Mouse (Mus musculus) spleen, adult 2 months (tissue): ENCODE data around the gene Fxr1.

Experiments used
- CTCF ChIP-seq: fragments of 200-500 bp; IDR thresholded peaks from 2 replicates; pipeline ENCODE4 v1.5.1; 2011; ENCODE audit warnings: mild to moderate bottlenecking, inconsistent platforms; ENCODE audit not compliant: insufficient read depth, insufficient read length, insufficient replicate concordance; ENCODE audit errors: extremely low read depth
- POLR2A ChIP-seq: fragments of 200-500 bp; IDR thresholded peaks from 2 replicates; pipeline ENCODE4 v1.6.1; 2011; ENCODE audit warnings: low read depth, low read length, inconsistent platforms

DNA sequence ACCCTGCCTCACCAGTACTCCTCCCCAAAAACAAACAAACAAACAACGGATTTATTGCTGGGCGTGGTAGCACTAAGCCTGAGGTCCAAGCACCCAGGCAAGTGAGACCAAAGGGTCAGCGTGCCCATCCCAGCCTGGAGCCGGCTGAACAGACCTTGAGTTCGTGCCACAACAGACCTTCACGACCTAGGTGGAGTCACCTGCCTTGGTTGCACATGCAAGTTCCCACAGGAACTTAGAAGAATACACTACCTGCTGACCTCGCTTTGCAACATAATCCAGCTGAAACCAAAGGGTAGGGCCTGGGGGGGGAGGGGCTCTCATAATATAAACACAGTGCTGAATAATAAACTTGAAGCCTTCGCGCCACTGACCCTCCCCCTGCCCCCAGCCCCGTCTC is 29.3 kb upstream of the Fxr1 start:
- TF ChIP-seq CTCF: no peak
- TF ChIP-seq POLR2A: no peak
